Mouse (Mus musculus) ES-E14 (cell line): Measurements from ENCODE around the gene Ablim1. TPM values are rescaled to one million over a fixed set of nuclear protein-coding genes. Genes with fewer than 3 reads are reported as not detected.
A peak's percentile ranks its signal among the peaks of the same experiment; 100 is the strongest.

Experiments used
- DNase-seq: peaks from one replicate; pipeline ENCODE4 v3.0.0-alpha.2; 2013; ENCODE audit warnings: low read depth, low spot score
- H3K27ac ChIP-seq: 2 replicates; pipeline ENCODE4 v1.5.1; 2012; ENCODE audit warnings: low read depth, mild to moderate bottlenecking, low read length, moderate library complexity, mixed read lengths; ENCODE audit not compliant: poor library complexity, insufficient read depth, severe bottlenecking
- H3K36me3 ChIP-seq: 2 replicates; pipeline ENCODE4 v1.6.1; 2012; ENCODE audit warnings: mild to moderate bottlenecking, low read length, moderate library complexity, mixed read lengths; ENCODE audit not compliant: control insufficient read depth, poor library complexity, insufficient read depth, severe bottlenecking
- H3K4me1 ChIP-seq, 2 experiments: fragments of 150-350 bp in 1 of 2; sonication (generic) in 1 of 2; 2 replicates each; pipeline ENCODE4 v1.6.1; 2012; ENCODE audit warnings: low read length in 2 of 2, mild to moderate bottlenecking in 1 of 2, mixed read lengths in 1 of 2; ENCODE audit not compliant: control insufficient read depth in 2 of 2, insufficient read depth in 2 of 2, poor library complexity in 1 of 2
- H3K4me3 ChIP-seq, 2 experiments: fragments of 150-350 bp in 1 of 2; sonication (generic) in 1 of 2; 2 replicates each; pipeline ENCODE4 v1.5.1; 2012; ENCODE audit warnings: low read length in 2 of 2, low read depth in 1 of 2, mild to moderate bottlenecking in 1 of 2, mixed read lengths in 1 of 2; ENCODE audit not compliant: insufficient read depth in 1 of 2, poor library complexity in 1 of 2, severe bottlenecking in 1 of 2
- H3K9ac ChIP-seq: 2 replicates; pipeline ENCODE4 v1.6.1; 2012; ENCODE audit warnings: low read depth, mild to moderate bottlenecking, low read length, mixed read lengths; ENCODE audit not compliant: poor library complexity, insufficient read depth, severe bottlenecking
- H3K9me3 ChIP-seq: fragments of 150-350 bp; sonication (generic); 2 replicates; pipeline ENCODE4 v1.6.1; 2012; ENCODE audit warnings: low read depth, mild to moderate bottlenecking, low read length; ENCODE audit not compliant: control insufficient read depth, insufficient read depth
- CHD2 ChIP-seq: IDR thresholded peaks from 2 replicates; pipeline ENCODE4 v1.6.1; 2014; ENCODE audit warnings: mild to moderate bottlenecking, low read depth, low read length, inconsistent platforms
- HCFC1 ChIP-seq: IDR thresholded peaks from 2 replicates; pipeline ENCODE4 v1.6.1; 2012; ENCODE audit warnings: low read length, inconsistent platforms, borderline replicate concordance; ENCODE audit not compliant: insufficient read depth
- MAFK ChIP-seq: IDR thresholded peaks from 2 replicates; pipeline ENCODE4 v1.6.1; 2014; ENCODE audit warnings: mild to moderate bottlenecking, low read depth, low read length, inconsistent platforms; ENCODE audit not compliant: insufficient read depth
- ZC3H11A ChIP-seq: IDR thresholded peaks from 2 replicates; pipeline ENCODE4 v1.6.1; 2012; ENCODE audit warnings: low read depth, mild to moderate bottlenecking, inconsistent platforms, low read length, borderline replicate concordance
- ZNF384 ChIP-seq: IDR thresholded peaks from 2 replicates; pipeline ENCODE4 v1.6.1; 2012; ENCODE audit warnings: low read depth, low read length, inconsistent platforms
- in situ Hi-C, 2 experiments: fragments of 600-800 bp; cut with MboI; formaldehyde crosslinking; loops; one replicate each; pipeline ENCODE4 v1.15.1; 2025; ENCODE audit warnings: low sequenced_read_pairs in 2 of 2, inconsistent platforms in 1 of 2; ENCODE audit not compliant: unreplicated experiment in 2 of 2
- total RNA-seq: library from RNA; depleted of rRNA; stranded (reverse); fragments of 300-350 nt; gene quantifications from 2 replicates; pipeline ENCODE4 v1.2.3, GENCODE M21; 2012

Ablim1 gene
- total RNA-seq, 1 experiment, result 5.4 TPM

- in situ Hi-C loops, result no loop called here
- H3K4me3 ChIP-seq, result no peak overlapping the region
- no peaks in the 10 kb centered on the region for H3K9me3 ChIP-seq
- no peaks in the 10 kb centered on the region for H3K36me3 ChIP-seq
- H3K27ac ChIP-seq, result no peak overlapping the region
- peaks cover 4 to 11% of the 10 kb centered on the region in 2 experiments; a peak in 3 of 4 replicates for H3K4me1 ChIP-seq
- H3K9ac ChIP-seq, result no peak overlapping the region
- TF ChIP-seq MAFK (no peak), ZC3H11A (no peak), ZNF384 (no peak), HCFC1 (no peak), CHD2 (no peak)
- no peak for DNase-seq
These were observed 119.4 kb downstream of the Ablim1 start for GRCm38 (mm10) chr19:57195169-57195930.

- no peaks in the 10 kb centered on the region for H3K9me3 ChIP-seq
- H3K27ac ChIP-seq, result no peak overlapping the region
- H3K4me1 ChIP-seq, result peaks cover 0 to 5% of the 10 kb centered on the region in 2 experiments; a peak in 1 of 4 replicates
- no peak overlapping the region for H3K9ac ChIP-seq
- TF ChIP-seq MAFK (no peak), ZNF384 (no peak), CHD2 (no peak), ZC3H11A (no peak), HCFC1 (no peak)
- peak; percentile 38 for DNase-seq
- H3K36me3 ChIP-seq, result no peaks in the 10 kb centered on the region
- in situ Hi-C loops, result no loop called here
- no peak overlapping the region for H3K4me3 ChIP-seq
These were observed 120.8 kb downstream of the Ablim1 start for GRCm38 (mm10) chr19:57193958-57194357.

- Histone ChIP-seq H3K4me1 (peaks cover 0 to 5% of the 10 kb centered on the region in 2 experiments; a peak in 1 of 4 replicates), H3K27ac (no peak overlapping the region), H3K9me3 (no peaks in the 10 kb centered on the region), H3K4me3 (no peak overlapping the region), H3K9ac (no peak overlapping the region), H3K36me3 (no peaks in the 10 kb centered on the region)
- DNase-seq, result no peak
- in situ Hi-C loops, result no loop called here
- TF ChIP-seq HCFC1 (no peak), CHD2 (no peak), MAFK (no peak), ZNF384 (no peak)
These were observed 121.3 kb downstream of the Ablim1 start for GRCm38 (mm10) chr19:57193382-57193781.

- H3K27ac ChIP-seq, result no peak overlapping the region
- no peaks in the 10 kb centered on the region for H3K9me3 ChIP-seq
- no peak overlapping the region for H3K9ac ChIP-seq
- no peaks in the 10 kb centered on the region for H3K4me1 ChIP-seq
- DNase-seq, result no peak
- in situ Hi-C loops, result no loop called here
- TF ChIP-seq HCFC1, result no peak
- no peak for TF ChIP-seq ZC3H11A
- H3K4me3 ChIP-seq, result no peak overlapping the region
- H3K36me3 ChIP-seq, result no peaks in the 10 kb centered on the region
These were observed 123.6 kb downstream of the Ablim1 start for GRCm38 (mm10) chr19:57191109-57191508.

GRCm38 (mm10) chr19:57189427-57189826 is 125.3 kb downstream of the Ablim1 start:
- Histone ChIP-seq H3K4me1 (peaks cover 0 to 2% of the 10 kb centered on the region in 2 experiments; a peak in 1 of 4 replicates), H3K36me3 (no peaks in the 10 kb centered on the region), H3K9me3 (no peaks in the 10 kb centered on the region), H3K9ac (no peak overlapping the region), H3K27ac (no peak overlapping the region), H3K4me3 (no peak overlapping the region)
- TF ChIP-seq ZNF384 (no peak), HCFC1 (no peak), CHD2 (no peak), ZC3H11A (no peak), MAFK (no peak)
- DNase-seq, result no peak
- in situ Hi-C loops, result no loop called here
